Mouse (Mus musculus): ENCODE measurements around the gene Doxl2.

Doxl2 gene

GRCm38 (mm10) chr6:49009665-49010064 lies 34.9 kb downstream of the Doxl2 start:
- DNase-seq (ENCODE audit: low spot score) = no peak

GRCm38 (mm10) chr6:49011191-49011590 lies 36.4 kb downstream of the Doxl2 start:
- no peak for DNase-seq (ENCODE audit: low spot score)

GRCm38 (mm10) chr6:49013023-49013422 lies 38.3 kb downstream of the Doxl2 start:
- DNase-seq (ENCODE audit: low spot score) = no peak

GRCm38 (mm10) chr6:49013458-49013857 lies 38.7 kb downstream of the Doxl2 start:
- DNase-seq (ENCODE audit: low spot score) = no peak

- DNase-seq (ENCODE audit: low spot score) = no peak
Measured at GRCm38 (mm10) chr6:49017150-49017549, 42.4 kb downstream of the Doxl2 start.

GRCm38 (mm10) chr6:49019341-49019740 lies 44.6 kb downstream of the Doxl2 start:
- no peak for DNase-seq (ENCODE audit: low spot score)

- DNase-seq (ENCODE audit: low spot score) = peak; percentile 47
Measured at GRCm38 (mm10) chr6:49021141-49022012, 46.6 kb downstream of the Doxl2 start.

GRCm38 (mm10) chr6:49022384-49022783 lies 47.6 kb downstream of the Doxl2 start:
- no peak for DNase-seq (ENCODE audit: low spot score)

GRCm38 (mm10) chr6:49023315-49023714 lies 48.6 kb downstream of the Doxl2 start:
- no peak for DNase-seq (ENCODE audit: low spot score)

GRCm38 (mm10) chr6:49025290-49025689 lies 50.5 kb downstream of the Doxl2 start:
- no peak for DNase-seq (ENCODE audit: low spot score)

- DNase-seq (ENCODE audit: low spot score) = no peak
Measured at GRCm38 (mm10) chr6:49026496-49026895, 51.7 kb downstream of the Doxl2 start.

GRCm38 (mm10) chr6:49028019-49028418 lies 53.3 kb downstream of the Doxl2 start:
- no peak for DNase-seq (ENCODE audit: low spot score)
